Mouse (Mus musculus) CH12.LX (cell line): ENCODE measurements around the gene Prima1.

Experiments used
- CHD1 ChIP-seq: IDR thresholded peaks from 2 replicates; pipeline ENCODE4 v1.6.1; 2012; ENCODE audit warnings: low read depth, low read length, improper control_type of control experiment, inconsistent platforms
- CTCF ChIP-seq, 2 experiments: IDR thresholded peaks in 1 of 2; conservative IDR thresholded peaks in 1 of 2; 2 replicates each; pipeline ENCODE4 v1.5.1; 2011 to 2012; ENCODE audit warnings: low read depth in 2 of 2, low read length in 2 of 2, improper control_type of control experiment in 1 of 2, inconsistent platforms in 1 of 2, mild to moderate bottlenecking in 1 of 2, moderate library complexity in 1 of 2
- MAX ChIP-seq: IDR thresholded peaks from 2 replicates; pipeline ENCODE4 v1.6.1; 2011; ENCODE audit warnings: low read length, improper control_type of control experiment
- NELFE ChIP-seq: IDR thresholded peaks from 2 replicates; pipeline ENCODE4 v1.6.1; 2011; ENCODE audit warnings: low read depth, low read length, improper control_type of control experiment
- POLR2A ChIP-seq: IDR thresholded peaks from 2 replicates; pipeline ENCODE4 v1.6.1; 2011; ENCODE audit warnings: low read depth, mild to moderate bottlenecking, improper control_type of control experiment, low read length
- SMC3 ChIP-seq: IDR thresholded peaks from 2 replicates; pipeline ENCODE4 v1.6.1; 2011; ENCODE audit warnings: low read depth, low read length, improper control_type of control experiment
- TCF12 ChIP-seq: IDR thresholded peaks from 2 replicates; pipeline ENCODE4 v1.6.1; 2014; ENCODE audit warnings: low read depth, mild to moderate bottlenecking, inconsistent platforms, low read length, improper control_type of control experiment
- UBTF ChIP-seq: IDR thresholded peaks from 2 replicates; pipeline ENCODE4 v1.6.1; 2012; ENCODE audit warnings: low read depth, mild to moderate bottlenecking, inconsistent platforms, low read length, improper control_type of control experiment, moderate library complexity
- USF1 ChIP-seq: IDR thresholded peaks from 2 replicates; pipeline ENCODE4 v1.6.1; 2014; ENCODE audit warnings: low read depth, mild to moderate bottlenecking, inconsistent platforms, low read length, improper control_type of control experiment
- ZKSCAN1 ChIP-seq: IDR thresholded peaks from 2 replicates; pipeline ENCODE4 v1.6.1; 2012; ENCODE audit warnings: low read depth, inconsistent platforms, low read length, improper control_type of control experiment, borderline replicate concordance
- ZNF384 ChIP-seq: IDR thresholded peaks from 2 replicates; pipeline ENCODE4 v1.6.1; 2012; ENCODE audit warnings: low read depth, low read length, improper control_type of control experiment, inconsistent platforms

DNA sequence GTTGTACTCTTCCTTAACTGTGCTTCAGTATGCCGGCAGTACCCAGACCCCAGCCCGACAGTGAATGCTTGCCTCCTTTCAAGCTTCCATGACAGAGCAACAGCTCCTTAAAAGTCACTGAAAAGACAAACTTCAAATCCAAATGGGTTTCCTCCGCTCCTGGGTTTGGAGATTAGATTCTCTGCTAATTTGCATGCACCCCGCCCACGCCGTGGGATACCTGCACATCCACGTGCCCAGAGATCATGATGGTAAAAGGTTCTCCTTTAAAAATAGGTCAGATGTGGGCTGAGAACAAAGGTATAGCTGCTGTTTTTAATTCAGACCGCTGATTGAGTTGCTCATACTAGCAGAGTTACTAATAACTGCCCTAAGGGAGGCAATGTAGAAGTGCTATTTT is 82.9 kb downstream of the Prima1 start:
- TF ChIP-seq UBTF (no peak), TCF12 (no peak), ZNF384 (no peak), NELFE (no peak), CTCF (conservative IDR thresholded peaks at IDR 0.05 in 1 of 2, IDR thresholded peaks at IDR 0.05 in 1 of 2; ENCODE audit: low read depth in 2 of 2, low read length in 2 of 2) (no peak), SMC3 (no peak), ZKSCAN1 (no peak), MAX (no peak), CHD1 (no peak), POLR2A (no peak), USF1 (no peak)
